ENCODE assay signal across 26 mouse cellular contexts in the genomic region with DNA sequence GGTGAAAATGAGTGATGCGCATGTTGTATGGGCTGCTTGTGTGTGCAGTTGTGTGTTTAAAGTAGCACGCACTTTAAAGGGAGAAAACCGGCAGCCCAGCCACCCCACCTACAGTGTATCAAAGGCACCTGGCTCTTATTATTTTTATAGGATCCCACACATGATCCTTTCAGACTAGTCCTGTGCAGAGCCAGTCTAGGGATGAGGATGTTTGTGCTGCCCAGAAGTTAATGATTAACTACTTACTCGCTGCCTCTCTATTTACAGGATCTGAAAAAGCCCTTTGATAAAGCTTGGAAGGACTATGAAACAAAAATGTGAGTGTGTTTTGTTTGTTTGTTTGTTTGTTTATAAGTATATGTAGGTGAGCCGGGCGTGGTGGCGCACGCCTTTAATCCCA.
DNase-seq lines count a peak whose midpoint lies in the region; ATAC-seq and TF ChIP-seq lines count a peak whose summit lies in the region.
"Had no signal": no experiment of that assay in that cellular context is flagged by ENCODE, and none has a peak within 500 bp of the region (broad histone marks: within the 10 kb centered on the region; RNA-seq: fewer than 3 reads in every experiment).

No protein-coding gene starts in this region.

- ATAC-seq in kidney, embryonic 16.5 days (ENCODE audit: low FRiP score, low TSS enrichment) = peak; percentile 53; the same call in 1 of the 2 replicates
- ATAC-seq in intestine, embryonic 14.5 days (replicated peaks; ENCODE audit: low FRiP score, low TSS enrichment, low read depth) = peak; percentile 56; the same call in 1 of the 2 replicates
- ATAC-seq in liver, embryonic 13.5 days (ENCODE audit: low read depth) = peak; percentile 35; the same call in 1 of the 2 replicates
- peak; percentile 48; the same call in 1 of the 2 replicates for ATAC-seq in stomach, postnatal 0 days (ENCODE audit: low FRiP score, low TSS enrichment)
- ATAC-seq: forebrain, embryonic 15.5 days; midbrain, embryonic 15.5 days had no signal

- H3K27me3 ChIP-seq in kidney, embryonic 16.5 days (ENCODE audit: insufficient read depth, low read length) = no peaks in the 10 kb centered on the region
- no peaks in the 10 kb centered on the region for H3K27me3 ChIP-seq in intestine, embryonic 14.5 days (replicated peaks; ENCODE audit: control insufficient read depth, insufficient read depth, low read length)
- no peaks in the 10 kb centered on the region for H3K27me3 ChIP-seq in liver, embryonic 13.5 days
- no peaks in the 10 kb centered on the region for H3K27me3 ChIP-seq in stomach, postnatal 0 days (ENCODE audit: control insufficient read depth, insufficient read depth, low read length)
- H3K27me3 ChIP-seq: embryonic facial prominence, embryonic 12.5 days; forebrain, embryonic 15.5 days; heart, embryonic 13.5 days; lung, embryonic 15.5 days; midbrain, embryonic 15.5 days; neural tube, embryonic 15.5 days had no signal

- H3K27ac ChIP-seq in kidney, embryonic 16.5 days (ENCODE audit: low read length) = no peak overlapping the region
- H3K27ac ChIP-seq in intestine, embryonic 14.5 days (ENCODE audit: low read depth) = no peak overlapping the region
- no peak overlapping the region for H3K27ac ChIP-seq in liver, embryonic 13.5 days
- no peak overlapping the region for H3K27ac ChIP-seq in stomach, postnatal 0 days (replicated peaks)
- H3K27ac ChIP-seq: embryonic facial prominence, embryonic 12.5 days; forebrain, embryonic 15.5 days; heart, embryonic 13.5 days; hindbrain, embryonic 14.5 days; layer of hippocampus, adult 2 months; left cerebral cortex, adult 2 months; liver, embryonic 14.5 days; lung, embryonic 15.5 days; midbrain, embryonic 10.5 days; midbrain, embryonic 15.5 days; neural tube, embryonic 15.5 days had no signal

- no peak overlapping the region for H3K4me2 ChIP-seq in kidney, embryonic 16.5 days (replicated peaks; ENCODE audit: low read depth, low read length)
- no peak overlapping the region for H3K4me2 ChIP-seq in intestine, embryonic 14.5 days (ENCODE audit: low read length)
- H3K4me2 ChIP-seq in liver, embryonic 13.5 days = no peak overlapping the region
- no peak overlapping the region for H3K4me2 ChIP-seq in stomach, postnatal 0 days (replicated peaks; ENCODE audit: low read depth)
- H3K4me2 ChIP-seq: embryonic facial prominence, embryonic 12.5 days; forebrain, embryonic 15.5 days; heart, embryonic 13.5 days; hindbrain, embryonic 14.5 days; lung, embryonic 15.5 days; midbrain, embryonic 15.5 days; neural tube, embryonic 15.5 days had no signal

- H3K9me3 ChIP-seq in kidney, embryonic 16.5 days (ENCODE audit: low read length) = no peaks in the 10 kb centered on the region
- H3K9me3 ChIP-seq in intestine, embryonic 14.5 days (ENCODE audit: control insufficient read depth, low read length) = no peaks in the 10 kb centered on the region
- no peaks in the 10 kb centered on the region for H3K9me3 ChIP-seq in liver, embryonic 13.5 days (replicated peaks)
- H3K9me3 ChIP-seq in stomach, postnatal 0 days (ENCODE audit: control insufficient read depth, low read length) = no peaks in the 10 kb centered on the region
- H3K9me3 ChIP-seq: embryonic facial prominence, embryonic 12.5 days; forebrain, embryonic 15.5 days; heart, embryonic 13.5 days; lung, embryonic 15.5 days; midbrain, embryonic 10.5 days; midbrain, embryonic 15.5 days; neural tube, embryonic 15.5 days had no signal

- H3K4me1 ChIP-seq in kidney, embryonic 16.5 days (ENCODE audit: insufficient read depth, low read length) = peaks cover 26% of the 10 kb centered on the region
- peaks cover 18% of the 10 kb centered on the region for H3K4me1 ChIP-seq in intestine, embryonic 14.5 days (replicated peaks; ENCODE audit: control insufficient read depth, insufficient read depth, low read length)
- H3K4me1 ChIP-seq in liver, embryonic 13.5 days (replicated peaks) = peaks cover 51% of the 10 kb centered on the region
- H3K4me1 ChIP-seq in stomach, postnatal 0 days (replicated peaks; ENCODE audit: control insufficient read depth, insufficient read depth) = 0 out of 2 replicates have a peak, but pooled peaks cover 2% of the 10 kb centered on the region

- no peaks in the 10 kb centered on the region for H3K36me3 ChIP-seq in kidney, embryonic 16.5 days (ENCODE audit: insufficient read depth, low read length)
- 0 out of 2 replicates have a peak, but pooled peaks cover 4% of the 10 kb centered on the region for H3K36me3 ChIP-seq in intestine, embryonic 14.5 days (ENCODE audit: control insufficient read depth, insufficient read depth, low read length)
- H3K36me3 ChIP-seq in liver, embryonic 13.5 days = no peaks in the 10 kb centered on the region
- H3K36me3 ChIP-seq in stomach, postnatal 0 days (ENCODE audit: control insufficient read depth, insufficient read depth, low read length) = no peaks in the 10 kb centered on the region
- H3K36me3 ChIP-seq: G1E had no signal

- TF ChIP-seq CTCF in stomach, postnatal 0 days (IDR thresholded peaks at IDR 0.05; ENCODE audit: low read depth) = no peak

- DNase-seq in kidney, adult 9 months = no peak
- no peak for DNase-seq in intestine, embryonic 14.5 days (ENCODE audit: low spot score)
- no peak for DNase-seq in liver, embryonic 13.5 days
- no peak for DNase-seq in stomach, postnatal 0 days (ENCODE audit: low spot score)
- DNase-seq in gastrocnemius, adult 18-20 months (ENCODE audit: low spot score) = no peak
- DNase-seq in retina, embryonic 14.5 days (ENCODE audit: low spot score) = no peak
- DNase-seq: adrenal gland, postnatal 10 days; cerebellum, adult 8-10 months; embryo, embryonic 11 days; gastrocnemius, postnatal 10 days; heart, postnatal 10 days; kidney, postnatal 36 days; right cerebral cortex, postnatal 25 days had no signal

- no peak for TF ChIP-seq EP300 in stomach, postnatal 0 days (optimal IDR thresholded peaks at IDR 0.05)

- 80% methylated on average over 8 of the region's 8 CpGs for WGBS in kidney, embryonic 16.5 days
- WGBS in intestine, embryonic 14.5 days = 87% methylated on average over 8 of the region's 8 CpGs
- WGBS in liver, embryonic 13.5 days (ENCODE audit: insufficient replicate concordance) = 87% methylated on average over 8 of the region's 8 CpGs
- WGBS in stomach, postnatal 0 days = 83% methylated on average over 8 of the region's 8 CpGs

- H3K4me3 ChIP-seq in kidney, embryonic 16.5 days (ENCODE audit: low read length) = no peak overlapping the region
- H3K4me3 ChIP-seq in intestine, embryonic 14.5 days (ENCODE audit: low read depth, low read length) = no peak overlapping the region
- no peak overlapping the region for H3K4me3 ChIP-seq in liver, embryonic 13.5 days (replicated peaks)
- no peak overlapping the region for H3K4me3 ChIP-seq in stomach, postnatal 0 days (ENCODE audit: low read depth, low read length)
- H3K4me3 ChIP-seq: embryonic facial prominence, embryonic 12.5 days; forebrain, embryonic 15.5 days; heart, embryonic 13.5 days; layer of hippocampus, adult 2 months; left cerebral cortex, adult 2 months; lung, embryonic 15.5 days; midbrain, embryonic 10.5 days; midbrain, embryonic 15.5 days; neural tube, embryonic 15.5 days had no signal

- H3K9ac ChIP-seq in kidney, embryonic 16.5 days (replicated peaks; ENCODE audit: low read length) = no peak overlapping the region
- no peak overlapping the region for H3K9ac ChIP-seq in intestine, embryonic 14.5 days (ENCODE audit: low read length)
- H3K9ac ChIP-seq in liver, embryonic 13.5 days = no peak overlapping the region
- H3K9ac ChIP-seq in stomach, postnatal 0 days (ENCODE audit: low read length) = no peak overlapping the region
- H3K9ac ChIP-seq: embryonic facial prominence, embryonic 12.5 days; forebrain, embryonic 15.5 days; heart, embryonic 13.5 days; hindbrain, embryonic 14.5 days; liver, embryonic 14.5 days; lung, embryonic 15.5 days; midbrain, embryonic 15.5 days; neural tube, embryonic 15.5 days had no signal
